Mouse (Mus musculus): ENCODE data around the gene Lgals7. TPM values are rescaled to one million over a fixed set of nuclear protein-coding genes. Genes with fewer than 3 reads are reported as not detected.

Lgals7 gene
- polyA plus RNA-seq, 1 experiment from 2014 or later = 7.8 TPM

GRCm38 (mm10) chr7:28822556-28822955 lies 41.1 kb upstream of the Lgals7 start:
- no peak for ATAC-seq (replicated peaks)
- Histone ChIP-seq H3K4me2 (no peak overlapping the region), H3K36me3 (replicated peaks) (peaks cover 45% of the 10 kb centered on the region), H3K9me3 (no peaks in the 10 kb centered on the region), H3K9ac (no peak overlapping the region), H3K4me1 (peaks cover 35% of the 10 kb centered on the region), H3K27ac (no peak overlapping the region), H3K27me3 (replicated peaks) (no peaks in the 10 kb centered on the region), H3K4me3 (no peak overlapping the region)
- WGBS = 69% methylated on average over 1 of the region's 1 CpGs

- Histone ChIP-seq H3K4me1 (peaks cover 33% of the 10 kb centered on the region), H3K4me3 (no peak overlapping the region), H3K9me3 (no peaks in the 10 kb centered on the region), H3K9ac (no peak overlapping the region), H3K27me3 (replicated peaks) (no peaks in the 10 kb centered on the region), H3K36me3 (replicated peaks) (peaks cover 40% of the 10 kb centered on the region), H3K4me2 (no peak overlapping the region), H3K27ac (no peak overlapping the region)
- WGBS = 64% methylated on average over 10 of the region's 10 CpGs
- no peak for ATAC-seq (replicated peaks)
These were observed 40.4 kb upstream of the Lgals7 start for GRCm38 (mm10) chr7:28822993-28823903.

GRCm38 (mm10) chr7:28823932-28824331 lies 39.7 kb upstream of the Lgals7 start:
- Histone ChIP-seq H3K9ac (no peak overlapping the region), H3K9me3 (no peaks in the 10 kb centered on the region), H3K27ac (0 out of 2 replicates have a peak overlapping the region, but pooled peaks have one; percentile 25), H3K4me1 (peaks cover 33% of the 10 kb centered on the region), H3K27me3 (replicated peaks) (no peaks in the 10 kb centered on the region), H3K4me2 (no peak overlapping the region), H3K4me3 (no peak overlapping the region), H3K36me3 (replicated peaks) (peaks cover 34% of the 10 kb centered on the region)
- no peak for ATAC-seq (replicated peaks)
- 46% methylated on average over 2 of the region's 2 CpGs for WGBS

- peak within 1 kb of the TSS; percentile 49 for H3K9ac ChIP-seq
- peaks cover 26% of the 10 kb centered on the region for H3K4me1 ChIP-seq
- peak within 1 kb of the TSS; percentile 59 for H3K4me2 ChIP-seq
- no peaks in the 10 kb centered on the region for H3K27me3 ChIP-seq (replicated peaks)
- peak; percentile 86 for ATAC-seq (replicated peaks)
- H3K36me3 ChIP-seq (replicated peaks) = peaks cover 28% of the 10 kb centered on the region
- peak within 1 kb of the TSS; percentile 50 for H3K4me3 ChIP-seq
- H3K9me3 ChIP-seq = no peaks in the 10 kb centered on the region
- 2% methylated on average over 33 of the region's 33 CpGs for WGBS
- peak within 1 kb of the TSS; percentile 71 for H3K27ac ChIP-seq
These were observed 38.5 kb upstream of the Lgals7 start, which contains the start of gene Ech1 for GRCm38 (mm10) chr7:28824941-28825685. Gene Ech1 (plus strand): TSS chr7:28825217.

- Histone ChIP-seq H3K9ac (peak overlapping the region; percentile 49), H3K9me3 (no peaks in the 10 kb centered on the region), H3K4me1 (peaks cover 22% of the 10 kb centered on the region), H3K27me3 (replicated peaks) (no peaks in the 10 kb centered on the region), H3K4me3 (peak overlapping the region; percentile 50), H3K4me2 (peak overlapping the region; percentile 59), H3K27ac (peak overlapping the region; percentile 71), H3K36me3 (replicated peaks) (peaks cover 26% of the 10 kb centered on the region)
- whole genome bisulfite sequencing = 61% methylated on average over 11 of the region's 11 CpGs
- 0 out of 2 replicates have a peak, but pooled peaks have one; percentile 18 for ATAC-seq (replicated peaks)
These were observed 37.8 kb upstream of the Lgals7 start for GRCm38 (mm10) chr7:28825686-28826401.

- peaks cover 20% of the 10 kb centered on the region for H3K4me1 ChIP-seq
- H3K27me3 ChIP-seq (replicated peaks) = no peaks in the 10 kb centered on the region
- WGBS = 94% methylated on average over 7 of the region's 7 CpGs
- peaks cover 24% of the 10 kb centered on the region for H3K36me3 ChIP-seq (replicated peaks)
- no peak overlapping the region for H3K27ac ChIP-seq
- H3K4me2 ChIP-seq = peak overlapping the region; percentile 59; the same call in 1 of the 2 replicates
- ATAC-seq (replicated peaks) = no peak
- no peak overlapping the region for H3K9ac ChIP-seq
- H3K9me3 ChIP-seq = no peaks in the 10 kb centered on the region
- no peak overlapping the region; the same call in 1 of the 2 replicates for H3K4me3 ChIP-seq
These were observed 37.3 kb upstream of the Lgals7 start for GRCm38 (mm10) chr7:28826402-28826772.

GRCm38 (mm10) chr7:28827338-28827737 lies 36.3 kb upstream of the Lgals7 start:
- H3K4me1 ChIP-seq = peaks cover 17% of the 10 kb centered on the region
- ATAC-seq (replicated peaks) = no peak
- peaks cover 18% of the 10 kb centered on the region; the same call in 1 of the 2 replicates for H3K36me3 ChIP-seq (replicated peaks)
- no peak overlapping the region for H3K27ac ChIP-seq
- 64% methylated on average over 3 of the region's 3 CpGs for WGBS
- H3K9ac ChIP-seq = no peak overlapping the region
- no peaks in the 10 kb centered on the region for H3K9me3 ChIP-seq
- no peaks in the 10 kb centered on the region for H3K27me3 ChIP-seq (replicated peaks)
- no peak overlapping the region for H3K4me2 ChIP-seq
- no peak overlapping the region for H3K4me3 ChIP-seq

- Histone ChIP-seq H3K4me2 (no peak overlapping the region), H3K36me3 (replicated peaks) (0 out of 2 replicates have a peak, but pooled peaks cover 16% of the 10 kb centered on the region), H3K4me1 (peaks cover 12% of the 10 kb centered on the region), H3K9me3 (no peaks in the 10 kb centered on the region), H3K27me3 (replicated peaks) (no peaks in the 10 kb centered on the region), H3K9ac (no peak overlapping the region), H3K27ac (no peak overlapping the region), H3K4me3 (no peak overlapping the region)
- ATAC-seq (replicated peaks) = no peak
- WGBS = 95% methylated on average over 8 of the region's 8 CpGs
These were observed 33.8 kb upstream of the Lgals7 start for GRCm38 (mm10) chr7:28829821-28830220.

- no peak for ATAC-seq (replicated peaks)
- Histone ChIP-seq H3K27me3 (replicated peaks) (no peaks in the 10 kb centered on the region), H3K27ac (no peak overlapping the region), H3K9me3 (no peaks in the 10 kb centered on the region), H3K36me3 (replicated peaks) (0 out of 2 replicates have a peak, but pooled peaks cover 16% of the 10 kb centered on the region), H3K4me2 (no peak overlapping the region), H3K4me1 (peaks cover 4% of the 10 kb centered on the region), H3K9ac (no peak overlapping the region), H3K4me3 (no peak overlapping the region)
- WGBS = 96% methylated on average over 5 of the region's 5 CpGs
These were observed 32.7 kb upstream of the Lgals7 start for GRCm38 (mm10) chr7:28830981-28831380.

- H3K4me3 ChIP-seq = no peak overlapping the region
- no peak for ATAC-seq (replicated peaks)
- H3K9ac ChIP-seq = no peak overlapping the region
- H3K4me2 ChIP-seq = no peak overlapping the region
- H3K27me3 ChIP-seq (replicated peaks) = no peaks in the 10 kb centered on the region
- 92% methylated on average over 17 of the region's 17 CpGs for WGBS
- H3K9me3 ChIP-seq = no peaks in the 10 kb centered on the region
- H3K36me3 ChIP-seq (replicated peaks) = 0 out of 2 replicates have a peak, but pooled peaks cover 16% of the 10 kb centered on the region
- no peaks in the 10 kb centered on the region for H3K4me1 ChIP-seq
- no peak overlapping the region for H3K27ac ChIP-seq
These were observed 32.1 kb upstream of the Lgals7 start for GRCm38 (mm10) chr7:28831411-28832125.

GRCm38 (mm10) chr7:28832137-28832536 lies 31.5 kb upstream of the Lgals7 start:
- Histone ChIP-seq H3K27me3 (replicated peaks) (no peaks in the 10 kb centered on the region), H3K36me3 (replicated peaks) (0 out of 2 replicates have a peak, but pooled peaks cover 16% of the 10 kb centered on the region), H3K4me1 (no peaks in the 10 kb centered on the region), H3K27ac (no peak overlapping the region), H3K4me2 (no peak overlapping the region), H3K4me3 (no peak overlapping the region), H3K9ac (no peak overlapping the region), H3K9me3 (no peaks in the 10 kb centered on the region)
- WGBS = 74% methylated on average over 6 of the region's 6 CpGs
- no peak for ATAC-seq (replicated peaks)
